Mouse (Mus musculus) G1E (cell line): ENCODE results near the gene Psmc1.

Experiments
- CTCF ChIP-seq: IDR thresholded peaks from 2 replicates; pipeline ENCODE4 v1.5.1; 2012; ENCODE audit warnings: low read depth, low read length, inconsistent platforms, mixed read lengths
- GATA1 ChIP-seq: IDR thresholded peaks from 2 replicates; pipeline ENCODE4 v1.6.1; 2012; ENCODE audit warnings: borderline replicate concordance, low read length, inconsistent platforms, mixed read lengths
- GATA2 ChIP-seq: IDR thresholded peaks from 2 replicates; pipeline ENCODE4 v1.6.1; 2012; ENCODE audit warnings: low read depth, low read length, inconsistent platforms, borderline replicate concordance
- POLR2AphosphoS5 ChIP-seq: IDR thresholded peaks from 2 replicates; pipeline ENCODE4 v1.6.1; 2012; ENCODE audit warnings: low read depth, low read length, inconsistent platforms; ENCODE audit not compliant: insufficient replicate concordance
- TAL1 ChIP-seq: conservative IDR thresholded peaks from 2 replicates; pipeline ENCODE4 v1.6.1; 2012; ENCODE audit warnings: low read depth, low read length, inconsistent platforms, mixed read lengths

GRCm38 (mm10) chr12:100128961-100129360 lies 19.0 kb downstream of the Psmc1 start:
- no peak for TF ChIP-seq CTCF
- no peak for TF ChIP-seq GATA1
- no peak for TF ChIP-seq GATA2
- TF ChIP-seq TAL1: no peak
- no peak for TF ChIP-seq POLR2AphosphoS5
